17 mouse cellular contexts compared by ENCODE assay signal in genomic region chr4:83380266-83380665, GRCm38 (mm10). TPM values are rescaled to one million over a fixed set of nuclear protein-coding genes. Genes with fewer than 3 reads are reported as not detected.
DNase-seq lines count a peak whose midpoint lies in the region; ATAC-seq and TF ChIP-seq lines count a peak whose summit lies in the region.
"Had no signal": no experiment of that assay in that cellular context is flagged by ENCODE, and none has a peak within 500 bp of the region (broad histone marks: within the 10 kb centered on the region; RNA-seq: fewer than 3 reads in every experiment).

No protein-coding gene starts in this region.

- no peak overlapping the region for H3K4me3 ChIP-seq in liver, postnatal 0 days (ENCODE audit: low read depth, low read length)
- H3K4me3 ChIP-seq in kidney, embryonic 16.5 days (ENCODE audit: low read length), result no peak overlapping the region
- H3K4me3 ChIP-seq: heart, adult 2 months; heart, embryonic 15.5 days; hindbrain, embryonic 10.5 days; limb, embryonic 13.5 days; midbrain, embryonic 13.5 days had no signal

- no peaks in the 10 kb centered on the region for H3K4me1 ChIP-seq in liver, postnatal 0 days (ENCODE audit: insufficient read depth)
- H3K4me1 ChIP-seq in kidney, embryonic 16.5 days (ENCODE audit: insufficient read depth, low read length), result no peaks in the 10 kb centered on the region
- H3K4me1 ChIP-seq: heart, embryonic 15.5 days; limb, embryonic 13.5 days; midbrain, embryonic 13.5 days had no signal

- no peaks in the 10 kb centered on the region for H3K27me3 ChIP-seq in liver, postnatal 0 days (ENCODE audit: insufficient read depth, low read length)
- no peaks in the 10 kb centered on the region for H3K27me3 ChIP-seq in kidney, embryonic 16.5 days (ENCODE audit: insufficient read depth, low read length)
- H3K27me3 ChIP-seq: heart, embryonic 15.5 days; limb, embryonic 13.5 days; midbrain, embryonic 13.5 days had no signal

- H3K9me3 ChIP-seq in liver, postnatal 0 days (ENCODE audit: low read length), result no peaks in the 10 kb centered on the region
- H3K9me3 ChIP-seq in kidney, embryonic 16.5 days (ENCODE audit: low read length), result no peaks in the 10 kb centered on the region
- H3K9me3 ChIP-seq: heart, embryonic 15.5 days; hindbrain, embryonic 10.5 days; limb, embryonic 13.5 days; midbrain, embryonic 13.5 days had no signal

- H3K9ac ChIP-seq in liver, postnatal 0 days (replicated peaks), result no peak overlapping the region
- no peak overlapping the region for H3K9ac ChIP-seq in kidney, embryonic 16.5 days (replicated peaks; ENCODE audit: low read length)
- H3K9ac ChIP-seq: heart, embryonic 15.5 days; limb, embryonic 13.5 days; midbrain, embryonic 13.5 days had no signal

- no peak for TF ChIP-seq EP300 in liver, postnatal 0 days (IDR thresholded peaks at IDR 0.05; ENCODE audit: low read depth)

- no peaks in the 10 kb centered on the region for H3K36me3 ChIP-seq in liver, postnatal 0 days (replicated peaks; ENCODE audit: insufficient read depth, low read length)
- no peaks in the 10 kb centered on the region for H3K36me3 ChIP-seq in kidney, embryonic 16.5 days (ENCODE audit: insufficient read depth, low read length)
- H3K36me3 ChIP-seq: heart, embryonic 15.5 days; hindbrain, embryonic 10.5 days; limb, embryonic 13.5 days; midbrain, embryonic 13.5 days had no signal

- no peak overlapping the region for H3K27ac ChIP-seq in liver, postnatal 0 days (ENCODE audit: low read depth)
- H3K27ac ChIP-seq in kidney, embryonic 16.5 days (ENCODE audit: low read length), result no peak overlapping the region
- H3K27ac ChIP-seq: heart, adult 2 months; heart, embryonic 15.5 days; hindbrain, embryonic 10.5 days; limb, embryonic 13.5 days; midbrain, embryonic 13.5 days had no signal

- peak; percentile 23 for DNase-seq in lung, postnatal 25 days (ENCODE audit: low spot score)
- no peak for DNase-seq in lung, postnatal 10 days
- peak; percentile 14 for DNase-seq in MN1 (ENCODE audit: low spot score)
- DNase-seq in adrenal gland, postnatal 14 days, result peak; percentile 50
- peak; percentile 34 for DNase-seq in induced T-regulatory cell, adult 2 months (ENCODE audit: low read depth)
- no peak for DNase-seq in natural killer cell, adult 2 months (ENCODE audit: low spot score in 2 of 2)
- no peak for DNase-seq in liver, postnatal 0 days
- DNase-seq: cerebellum, adult 2 months; gastrocnemius, postnatal 10 days; heart, adult 2 months; kidney, adult 2 months; thymus, adult 2 months had no signal

- 66% methylated on average over 4 of the region's 4 CpGs for WGBS in liver, postnatal 0 days (ENCODE audit: insufficient replicate concordance)
- WGBS in kidney, embryonic 16.5 days, result 69% methylated on average over 4 of the region's 4 CpGs

- no peak overlapping the region for H3K4me2 ChIP-seq in liver, postnatal 0 days (ENCODE audit: low read depth, low read length)
- no peak overlapping the region for H3K4me2 ChIP-seq in kidney, embryonic 16.5 days (replicated peaks; ENCODE audit: low read depth, low read length)
- H3K4me2 ChIP-seq: heart, embryonic 15.5 days; limb, embryonic 13.5 days; midbrain, embryonic 13.5 days had no signal

- no peak for ATAC-seq in liver, postnatal 0 days
- no peak for ATAC-seq in kidney, embryonic 16.5 days (ENCODE audit: low FRiP score, low TSS enrichment)
- ATAC-seq: midbrain, embryonic 13.5 days had no signal

- no peak for TF ChIP-seq CTCF in liver, postnatal 0 days (IDR thresholded peaks at IDR 0.05; ENCODE audit: low read depth)

RNA-seq across cellular contexts. Expression of gene Snapc3, which starts 37.3 kb away (rescaled TPM):
- 23.5 and 24.5 TPM in 2 replicates for total RNA-seq in adrenal gland, postnatal 14 days (2021)
- polyA plus RNA-seq in liver, postnatal 0 days (2015; fragmentation: Nextera tagmentation; extraction: Ambion mirVana), result 6.7 and 7.2 TPM in 2 replicates
- 43.9 and 45.7 TPM in 2 replicates for polyA plus RNA-seq in kidney, embryonic 16.5 days (2015; fragmentation: Nextera tagmentation; extraction: Ambion mirVana)

RNA-seq across cellular contexts. Expression of gene Ttc39b, which starts 56.2 kb away (rescaled TPM):
- 18.7 and 19.1 TPM in 2 replicates for total RNA-seq in adrenal gland, postnatal 14 days (2021)
- polyA plus RNA-seq in liver, postnatal 0 days (2015; fragmentation: Nextera tagmentation; extraction: Ambion mirVana), result 2.2 and 3.0 TPM in 2 replicates
- polyA plus RNA-seq in kidney, embryonic 16.5 days (2015; fragmentation: Nextera tagmentation; extraction: Ambion mirVana), result 2.6 and 3.2 TPM in 2 replicates

Comparison
In these comparisons a context has a peak if more than half of its experiments do, and no peak if none do; other contexts are left out.
1. DNase-seq: peak in lung, postnatal 25 days (single experiment), MN1 (single experiment), adrenal gland, postnatal 14 days (single experiment) and induced T-regulatory cell, adult 2 months (single experiment); none in lung, postnatal 10 days (single experiment), natural killer cell, adult 2 months (0 of 2) and liver, postnatal 0 days (single experiment).